Mouse (Mus musculus): ENCODE results near the gene Ttll4. TPM values are rescaled to one million over a fixed set of nuclear protein-coding genes. Genes with fewer than 3 reads are reported as not detected.

Gene Ttll4
- polyA plus RNA-seq, 2 experiments: 6.2 to 6.5 TPM

GRCm38 (mm10) chr1:74672731-74673130 lies 11.2 kb downstream of the Ttll4 start:
- no peaks in the 10 kb centered on the region for H3K9me3 ChIP-seq (ENCODE audit: control insufficient read depth, low read length)
- no peak overlapping the region for H3K4me3 ChIP-seq (ENCODE audit: insufficient read depth in 1 of 2, low read depth in 2 of 2, low read length in 2 of 2)
- no peak for TF ChIP-seq CTCF (IDR thresholded peaks at IDR 0.05; ENCODE audit: low read depth)
- no peak overlapping the region for H3K27ac ChIP-seq
- H3K4me1 ChIP-seq (replicated peaks; ENCODE audit: control insufficient read depth in 2 of 2, insufficient read depth in 2 of 2, low read length in 1 of 2): peaks cover 0 to 3% of the 10 kb centered on the region in 2 experiments; a peak in 3 of 4 replicates
- H3K4me2 ChIP-seq (ENCODE audit: low read depth): no peak overlapping the region
- no peak for ATAC-seq (ENCODE audit: insufficient read depth)
- no peaks in the 10 kb centered on the region; the same call in 1 of the 2 replicates for H3K36me3 ChIP-seq (replicated peaks; ENCODE audit: control insufficient read depth, insufficient read depth, low read depth)
- no peaks in the 10 kb centered on the region for H3K27me3 ChIP-seq (ENCODE audit: control insufficient read depth, insufficient read depth, low read length)
- 53% methylated on average over 7 of the region's 7 CpGs for WGBS (ENCODE audit: insufficient replicate concordance)
- DNase-seq (ENCODE audit: low read depth in 3 of 3, low spot score in 3 of 3): no peak
- no peak overlapping the region for H3K9ac ChIP-seq (replicated peaks)

GRCm38 (mm10) chr1:74676863-74677262 lies 15.3 kb downstream of the Ttll4 start:
- DNase-seq (ENCODE audit: low read depth in 3 of 3, low spot score in 3 of 3): no peak
- no peak for ATAC-seq (ENCODE audit: insufficient read depth)
- 74% methylated on average over 3 of the region's 3 CpGs for WGBS (ENCODE audit: insufficient replicate concordance)
- Histone ChIP-seq H3K9ac (replicated peaks) (no peak overlapping the region), H3K4me2 (ENCODE audit: low read depth) (no peak overlapping the region), H3K36me3 (replicated peaks; ENCODE audit: control insufficient read depth, insufficient read depth, low read depth) (peaks cover 3% of the 10 kb centered on the region), H3K4me3 (ENCODE audit: insufficient read depth in 1 of 2, low read depth in 2 of 2, low read length in 2 of 2) (no peak overlapping the region), H3K9me3 (ENCODE audit: control insufficient read depth, low read length) (no peaks in the 10 kb centered on the region), H3K27ac (no peak overlapping the region), H3K4me1 (replicated peaks; ENCODE audit: control insufficient read depth in 2 of 2, insufficient read depth in 2 of 2, low read length in 1 of 2) (peaks cover 0 to 3% of the 10 kb centered on the region in 2 experiments; a peak in 2 of 4 replicates), H3K27me3 (ENCODE audit: control insufficient read depth, insufficient read depth, low read length) (no peaks in the 10 kb centered on the region)
- no peak for TF ChIP-seq CTCF (IDR thresholded peaks at IDR 0.05; ENCODE audit: low read depth)
- no peak for TF ChIP-seq EP300 (IDR thresholded peaks at IDR 0.05; ENCODE audit: low read depth)

GRCm38 (mm10) chr1:74677843-74678242 lies 16.3 kb downstream of the Ttll4 start:
- Histone ChIP-seq H3K4me1 (replicated peaks; ENCODE audit: control insufficient read depth in 2 of 2, insufficient read depth in 2 of 2, low read length in 1 of 2) (no peaks in the 10 kb centered on the region; a peak in 2 of 4 replicates), H3K9me3 (ENCODE audit: control insufficient read depth, low read length) (no peaks in the 10 kb centered on the region), H3K36me3 (replicated peaks; ENCODE audit: control insufficient read depth, insufficient read depth, low read depth) (peaks cover 5% of the 10 kb centered on the region), H3K27me3 (ENCODE audit: control insufficient read depth, insufficient read depth, low read length) (no peaks in the 10 kb centered on the region), H3K4me2 (ENCODE audit: low read depth) (no peak overlapping the region), H3K27ac (no peak overlapping the region), H3K4me3 (ENCODE audit: insufficient read depth in 1 of 2, low read depth in 2 of 2, low read length in 2 of 2) (no peak overlapping the region), H3K9ac (replicated peaks) (no peak overlapping the region)
- WGBS (ENCODE audit: insufficient replicate concordance): 59% methylated on average over 1 of the region's 1 CpGs
- no peak for DNase-seq (ENCODE audit: low read depth in 3 of 3, low spot score in 3 of 3)
- TF ChIP-seq CTCF (IDR thresholded peaks at IDR 0.05; ENCODE audit: low read depth) (no peak), EP300 (IDR thresholded peaks at IDR 0.05; ENCODE audit: low read depth) (no peak)
- ATAC-seq (ENCODE audit: insufficient read depth): no peak

- no peak overlapping the region for H3K9ac ChIP-seq (replicated peaks)
- no peaks in the 10 kb centered on the region for H3K4me1 ChIP-seq (replicated peaks; ENCODE audit: control insufficient read depth in 2 of 2, insufficient read depth in 2 of 2, low read length in 1 of 2)
- H3K4me2 ChIP-seq (ENCODE audit: low read depth): no peak overlapping the region
- no peak for ATAC-seq (ENCODE audit: insufficient read depth)
- TF ChIP-seq EP300 (IDR thresholded peaks at IDR 0.05; ENCODE audit: low read depth): no peak
- no peak for TF ChIP-seq CTCF (IDR thresholded peaks at IDR 0.05; ENCODE audit: low read depth)
- H3K36me3 ChIP-seq (replicated peaks; ENCODE audit: control insufficient read depth, insufficient read depth, low read depth): peaks cover 31% of the 10 kb centered on the region
- no peaks in the 10 kb centered on the region for H3K9me3 ChIP-seq (ENCODE audit: control insufficient read depth, low read length)
- H3K4me3 ChIP-seq (ENCODE audit: insufficient read depth in 1 of 2, low read depth in 2 of 2, low read length in 2 of 2): no peak overlapping the region
- H3K27me3 ChIP-seq (ENCODE audit: control insufficient read depth, insufficient read depth, low read length): no peaks in the 10 kb centered on the region
- H3K27ac ChIP-seq: no peak overlapping the region
- DNase-seq (ENCODE audit: low read depth in 3 of 3, low spot score in 3 of 3): no peak
- 78% methylated on average over 7 of the region's 7 CpGs for WGBS (ENCODE audit: insufficient replicate concordance)
These were observed 25.6 kb downstream of the Ttll4 start for GRCm38 (mm10) chr1:74687131-74687530.

- no peak for DNase-seq (ENCODE audit: low read depth in 3 of 3, low spot score in 3 of 3)
These were observed 32.5 kb downstream of the Ttll4 start for GRCm38 (mm10) chr1:74693891-74694583.

More at GRCm38 (mm10) chr1:74693891-74694583, 32.5 kb downstream of the Ttll4 start:
- ATAC-seq (ENCODE audit: insufficient read depth): no peak
- Histone ChIP-seq H3K36me3 (replicated peaks; ENCODE audit: control insufficient read depth, insufficient read depth, low read depth) (peaks cover 16% of the 10 kb centered on the region), H3K4me2 (ENCODE audit: low read depth) (no peak overlapping the region), H3K9ac (replicated peaks) (no peak overlapping the region), H3K4me1 (replicated peaks; ENCODE audit: control insufficient read depth in 2 of 2, insufficient read depth in 2 of 2, low read length in 1 of 2) (peaks cover 0 to 5% of the 10 kb centered on the region in 2 experiments; a peak in 1 of 4 replicates), H3K27me3 (ENCODE audit: control insufficient read depth, insufficient read depth, low read length) (no peaks in the 10 kb centered on the region), H3K9me3 (ENCODE audit: control insufficient read depth, low read length) (no peaks in the 10 kb centered on the region), H3K27ac (no peak overlapping the region), H3K4me3 (ENCODE audit: insufficient read depth in 1 of 2, low read depth in 2 of 2, low read length in 2 of 2) (no peak overlapping the region)
- WGBS (ENCODE audit: insufficient replicate concordance): 72% methylated on average over 8 of the region's 8 CpGs
- TF ChIP-seq EP300 (IDR thresholded peaks at IDR 0.05; ENCODE audit: low read depth) (no peak), CTCF (IDR thresholded peaks at IDR 0.05; ENCODE audit: low read depth) (no peak)

Data from liver, embryonic 14.5 days (tissue).